Mouse (Mus musculus) urinary bladder, postnatal 10 days (tissue): ENCODE data around the gene Aplp1.

Experiments used
- DNase-seq: peaks from one replicate; pipeline ENCODE4 v3.0.0; 2022; ENCODE audit warnings: low spot score

Gene Aplp1

DNA sequence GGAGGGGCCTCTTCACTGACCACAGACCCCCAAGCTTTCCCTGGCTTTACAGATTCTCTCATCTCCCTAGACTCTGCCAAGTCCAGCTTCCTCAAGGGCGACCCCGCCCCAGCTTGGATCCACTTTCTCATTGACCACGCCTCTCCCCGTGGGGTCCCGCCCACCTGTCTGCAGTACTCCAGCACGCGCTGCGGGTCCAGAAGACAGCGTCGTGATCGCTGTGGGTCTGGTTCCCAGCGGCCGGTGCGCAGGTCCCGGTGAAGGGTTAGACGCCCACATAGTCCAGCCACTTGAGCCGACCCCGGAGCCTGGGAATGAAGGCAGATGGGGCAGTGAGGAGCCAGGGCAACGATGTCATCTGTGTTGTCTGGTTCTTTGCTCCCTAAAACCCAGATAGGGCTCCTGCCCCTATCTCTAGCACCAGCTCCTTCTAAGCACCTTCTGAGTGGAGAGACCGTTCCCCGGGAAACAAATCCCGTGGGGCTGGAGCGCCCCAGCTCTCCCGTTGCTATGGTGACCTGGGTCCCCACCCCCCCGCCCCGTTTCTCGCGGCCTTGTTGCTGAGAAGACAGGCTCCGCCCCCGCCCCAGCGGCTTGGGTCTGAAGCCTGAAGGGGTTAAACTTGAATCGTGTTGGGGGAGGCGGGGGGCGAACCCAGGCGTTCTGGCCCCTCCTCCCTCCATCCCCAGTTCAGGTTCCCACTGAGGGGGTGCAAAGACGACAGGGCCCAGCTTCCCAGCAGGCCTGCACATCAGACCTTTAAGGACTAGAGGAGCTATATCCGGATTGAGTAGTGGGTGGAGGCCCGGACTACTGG, 973 bp downstream of the Aplp1 start:
- DNase-seq, result no peak

DNA sequence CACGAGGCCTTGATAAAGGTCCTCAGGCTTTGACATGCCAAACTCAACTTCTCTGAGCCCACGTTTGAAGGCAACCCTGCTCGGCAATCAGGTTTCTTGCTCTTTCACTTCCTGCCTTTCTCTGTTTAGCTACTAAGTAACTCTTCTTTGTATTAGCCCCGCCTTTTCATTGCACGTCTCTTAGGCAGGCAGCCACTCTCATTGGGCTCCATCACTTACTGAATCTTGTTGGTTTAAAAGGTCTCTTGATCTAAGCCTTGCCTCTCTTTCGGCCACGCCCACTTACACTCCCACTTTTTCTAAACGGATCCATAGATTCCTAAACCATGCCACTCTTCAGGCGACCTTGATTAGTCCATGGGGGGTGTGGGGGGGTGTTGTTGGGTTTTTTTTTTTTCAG, 1.6 kb downstream of the Aplp1 start:
- no peak for DNase-seq

DNA sequence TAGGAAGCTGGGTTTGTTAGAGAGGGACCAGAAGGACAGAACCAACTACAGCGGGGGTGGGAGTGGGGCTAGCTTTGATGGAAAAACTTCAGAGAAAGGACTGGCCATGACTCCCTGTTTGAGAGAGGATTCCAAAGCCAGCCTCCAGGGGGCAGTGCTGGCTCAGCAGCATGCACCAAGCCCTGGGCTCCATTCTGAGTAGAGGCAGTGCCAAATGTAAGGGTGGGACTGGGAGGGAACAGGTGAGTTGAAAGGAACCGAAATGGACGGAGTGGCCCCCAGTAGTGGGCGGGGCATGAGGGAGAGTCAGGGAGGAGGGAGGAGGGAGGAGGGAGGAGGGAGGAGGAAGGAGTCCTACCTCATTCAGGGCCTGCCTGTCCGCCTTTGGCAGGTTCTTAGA, 4.6 kb downstream of the Aplp1 start:
- no peak for DNase-seq

DNA sequence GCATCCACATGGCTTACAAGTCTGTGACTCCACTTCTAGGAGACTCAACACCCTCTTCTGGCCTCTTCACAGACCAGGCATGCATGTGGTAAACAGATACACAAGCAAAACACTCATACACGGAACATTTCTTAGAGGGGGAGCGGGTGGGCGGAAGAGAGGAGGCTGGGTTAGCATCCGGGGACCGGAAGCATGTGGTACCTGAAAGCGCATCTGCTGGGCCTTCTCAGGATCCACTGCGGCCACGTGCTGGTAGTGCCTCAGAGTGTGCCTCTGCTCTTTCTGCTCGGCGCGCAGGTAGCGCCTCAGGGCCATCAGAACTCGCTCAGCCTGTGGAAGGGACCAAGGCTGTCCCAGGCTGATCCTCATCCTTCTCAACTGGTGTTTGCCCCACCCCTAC, 5.6 kb downstream of the Aplp1 start:
- DNase-seq, result no peak

DNA sequence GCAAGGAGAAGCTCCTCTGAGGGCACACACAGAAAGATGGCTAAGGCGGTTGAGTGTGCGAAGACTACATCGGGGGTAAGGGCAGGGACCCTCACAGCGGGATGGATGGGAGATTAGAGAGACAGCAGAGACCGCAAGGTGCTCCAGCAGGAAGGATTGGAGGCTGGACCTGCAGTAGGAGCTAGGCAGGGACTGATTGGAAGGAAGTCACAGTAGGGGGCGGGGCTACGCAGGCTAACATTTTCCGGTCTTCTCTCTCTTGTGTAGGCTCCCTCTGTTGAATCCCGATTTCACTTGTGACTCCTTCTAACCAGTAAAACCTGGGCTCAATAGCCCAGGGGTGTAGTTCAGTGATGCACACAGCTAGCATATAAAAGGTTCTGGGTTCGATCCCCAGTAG, 8.5 kb downstream of the Aplp1 start:
- no peak for DNase-seq

DNA sequence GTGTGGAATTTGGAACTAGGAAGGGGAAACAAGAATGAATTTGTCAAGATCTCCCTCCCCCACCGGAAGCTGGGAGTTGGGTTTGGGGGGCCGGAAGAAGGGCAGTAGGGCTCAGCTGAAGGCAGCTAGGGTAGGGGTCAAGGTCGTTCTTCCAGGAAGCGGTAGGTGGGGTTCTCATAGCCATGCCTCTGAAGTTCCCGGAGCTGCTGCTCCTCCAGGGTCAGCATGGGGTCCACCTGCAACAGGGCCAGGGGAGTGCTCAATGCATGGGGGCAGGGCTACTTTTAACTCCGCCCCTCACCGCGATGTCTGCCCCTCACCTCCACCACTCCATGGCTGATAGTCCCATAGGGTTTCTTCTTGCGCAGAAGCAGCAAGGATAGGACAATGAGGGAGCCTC, 10.2 kb downstream of the Aplp1 start:
- DNase-seq, result no peak

DNA sequence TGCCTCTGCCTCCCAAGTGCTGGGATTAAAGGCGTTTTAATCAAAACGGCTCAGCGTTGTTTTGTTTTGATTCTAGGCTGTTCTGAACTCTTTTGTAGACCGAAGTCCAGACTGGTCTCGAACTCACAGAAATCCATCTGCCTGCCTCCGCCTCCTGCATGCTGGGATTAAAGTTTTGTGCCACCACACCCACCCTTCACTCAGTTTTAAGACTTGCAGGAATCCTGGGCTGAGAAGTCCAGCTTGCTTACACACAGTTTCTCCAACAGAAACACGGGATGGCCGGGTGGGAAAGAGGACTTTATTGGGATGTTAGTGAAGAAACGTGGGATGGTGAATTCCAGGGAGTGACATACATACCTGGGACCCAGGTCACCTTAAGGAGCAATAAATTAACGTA, 10.6 kb downstream of the Aplp1 start:
- DNase-seq, result no peak

DNA sequence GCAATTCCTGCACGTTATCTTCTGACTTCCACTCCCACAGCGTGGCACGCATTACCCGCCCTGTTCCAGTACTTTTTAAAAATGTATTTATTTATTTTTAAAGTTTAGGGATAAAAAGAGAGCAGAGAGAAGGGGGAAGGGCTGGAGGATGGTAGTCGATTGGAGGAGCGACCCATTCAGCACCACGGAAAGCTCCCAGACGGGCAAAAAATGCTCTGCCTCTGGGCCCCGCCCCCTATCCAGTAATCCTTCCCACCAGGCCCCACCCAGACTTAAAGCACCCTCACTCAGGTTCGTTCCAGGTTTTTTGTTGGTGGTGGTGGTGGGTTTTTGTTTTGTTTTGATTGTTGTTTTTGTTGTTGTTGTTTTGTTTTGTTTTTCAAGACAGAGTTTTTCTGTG, 11.1 kb downstream of the Aplp1 start:
- DNase-seq, result no peak

DNA sequence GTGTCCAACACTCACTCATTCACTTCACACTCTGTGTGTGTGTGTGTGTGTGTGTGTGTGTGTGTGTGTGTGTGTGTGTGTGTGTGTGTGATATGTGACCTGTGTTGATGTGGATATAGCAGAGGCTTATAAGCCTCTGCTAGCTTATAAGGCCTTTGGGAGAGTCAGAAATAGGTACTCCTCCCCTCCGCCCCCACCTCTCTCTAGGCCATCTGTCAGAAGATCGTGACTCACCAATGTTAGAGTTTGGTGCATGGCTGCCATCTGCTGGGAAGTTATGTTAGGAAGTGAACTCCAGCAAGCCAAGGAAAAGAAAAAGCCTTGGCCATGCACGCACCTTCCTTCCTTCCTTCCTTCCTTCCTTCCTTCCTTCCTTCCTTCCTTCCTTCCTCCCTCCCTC, 13.5 kb downstream of the Aplp1 start:
- no peak for DNase-seq

DNA sequence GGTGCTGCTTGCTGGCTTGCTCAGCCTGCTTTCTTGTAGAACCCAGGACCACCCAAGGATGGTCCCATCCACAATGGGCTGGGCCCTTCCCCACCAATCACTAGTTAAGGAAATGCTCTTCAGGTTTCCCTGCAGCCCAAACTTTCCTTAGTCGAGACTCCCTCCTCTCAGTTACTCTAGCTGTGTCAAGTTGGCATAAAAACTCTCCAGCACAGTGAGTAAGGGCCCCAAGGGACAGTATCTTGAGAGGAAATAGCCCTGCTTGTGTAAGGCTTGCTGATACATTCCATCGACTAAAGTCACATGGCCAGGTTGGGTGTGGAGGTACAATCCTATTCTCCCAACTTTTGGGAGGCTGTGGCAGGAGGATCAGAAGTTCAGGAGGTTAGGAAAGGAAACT, 15.1 kb downstream of the Aplp1 start:
- DNase-seq, result no peak

DNA sequence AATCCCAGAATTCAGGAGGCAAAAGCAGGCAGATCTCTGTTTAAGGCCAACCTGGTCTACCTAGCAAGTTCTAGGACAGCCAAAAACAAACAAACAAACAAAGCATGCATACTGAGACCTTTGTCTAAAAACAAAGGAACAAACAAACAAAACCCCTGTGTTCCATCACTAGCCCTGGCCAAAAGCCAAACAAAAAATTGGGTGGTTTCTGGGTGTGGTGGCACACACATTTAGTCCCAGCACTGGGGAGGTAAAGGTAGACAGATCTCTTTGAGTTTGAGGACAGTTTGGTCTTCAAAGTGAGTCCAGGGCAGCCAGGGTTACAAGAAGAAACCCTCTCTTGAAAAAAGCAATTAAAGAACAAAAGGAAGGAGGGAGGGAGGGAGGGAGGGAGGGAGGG, 16.0 kb downstream of the Aplp1 start:
- no peak for DNase-seq

DNA sequence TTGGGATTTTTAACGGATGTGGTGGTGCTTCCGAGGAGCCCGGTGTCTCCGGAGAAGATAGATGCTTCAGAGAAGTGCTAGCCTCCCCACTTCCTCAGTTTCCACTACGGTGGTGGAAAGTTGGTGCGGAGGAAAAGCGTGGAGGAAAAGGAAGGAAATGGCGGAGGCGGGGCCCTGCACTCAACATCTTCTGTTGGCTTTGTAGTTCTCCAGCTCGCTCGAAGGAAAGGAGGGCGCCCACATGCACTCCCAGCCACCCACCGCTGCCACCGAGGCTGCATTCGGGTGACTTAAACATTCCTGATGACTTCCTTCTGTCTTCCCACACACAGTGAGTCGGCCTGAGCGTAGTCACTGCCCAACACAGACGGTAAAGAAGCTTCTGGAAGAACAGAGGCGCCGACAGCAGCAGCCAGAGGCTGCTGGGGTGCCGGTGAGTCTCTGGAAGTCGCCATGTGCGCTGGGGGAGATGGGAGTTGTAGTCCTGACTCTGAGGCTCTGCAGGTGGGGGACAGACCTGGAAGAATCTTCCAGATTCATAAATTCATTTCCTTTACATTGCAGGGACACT, 22.2 kb downstream of the Aplp1 start:
- no peak for DNase-seq

DNA sequence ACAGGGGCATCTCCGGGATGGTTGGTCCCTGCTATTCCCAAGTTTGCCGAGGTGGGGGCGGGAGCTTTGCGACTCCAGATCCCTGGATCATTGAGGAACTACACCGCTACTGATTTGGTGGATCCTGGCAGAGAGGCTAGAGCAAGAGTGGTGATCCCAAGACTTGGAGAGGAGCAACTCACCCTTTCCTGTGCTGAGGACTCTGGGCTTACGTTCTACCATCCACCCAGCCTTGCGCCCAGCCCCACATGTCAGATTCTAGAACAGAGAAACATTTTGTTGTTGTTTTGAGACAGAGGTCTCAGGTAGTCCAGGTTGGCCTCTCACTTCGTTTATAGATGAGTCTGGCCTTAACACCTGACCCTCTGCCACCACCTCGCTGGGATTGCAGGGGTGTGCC, 22.8 kb downstream of the Aplp1 start:
- DNase-seq, result no peak

DNA sequence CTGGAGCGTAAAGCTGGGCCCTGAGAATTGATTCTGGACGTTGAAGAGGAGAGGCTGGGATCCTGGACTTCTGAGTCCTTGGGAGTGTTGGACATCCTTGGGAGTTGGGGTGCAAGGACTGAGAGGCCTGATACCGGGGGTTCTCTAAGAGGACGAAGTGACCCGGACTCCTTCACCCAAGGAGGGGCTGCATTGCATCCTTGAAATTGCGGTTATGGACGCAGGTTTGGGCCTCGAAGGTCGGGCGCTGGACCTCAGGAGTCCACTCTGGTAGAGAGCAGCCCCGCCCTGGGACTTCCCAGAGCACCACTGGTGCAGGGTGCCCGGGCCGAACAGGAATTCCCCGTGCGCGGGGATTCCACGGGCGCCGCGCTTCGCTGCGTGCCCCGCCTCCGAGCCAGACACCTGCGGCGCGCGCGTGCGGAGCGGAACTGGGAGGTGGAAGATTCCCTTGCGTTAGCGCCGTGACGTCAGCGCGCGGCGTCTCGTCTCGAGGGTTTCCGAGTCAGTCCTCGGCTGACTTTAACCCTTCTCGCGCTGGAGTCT, 23.4 kb downstream of the Aplp1 start:
- no peak for DNase-seq

DNA sequence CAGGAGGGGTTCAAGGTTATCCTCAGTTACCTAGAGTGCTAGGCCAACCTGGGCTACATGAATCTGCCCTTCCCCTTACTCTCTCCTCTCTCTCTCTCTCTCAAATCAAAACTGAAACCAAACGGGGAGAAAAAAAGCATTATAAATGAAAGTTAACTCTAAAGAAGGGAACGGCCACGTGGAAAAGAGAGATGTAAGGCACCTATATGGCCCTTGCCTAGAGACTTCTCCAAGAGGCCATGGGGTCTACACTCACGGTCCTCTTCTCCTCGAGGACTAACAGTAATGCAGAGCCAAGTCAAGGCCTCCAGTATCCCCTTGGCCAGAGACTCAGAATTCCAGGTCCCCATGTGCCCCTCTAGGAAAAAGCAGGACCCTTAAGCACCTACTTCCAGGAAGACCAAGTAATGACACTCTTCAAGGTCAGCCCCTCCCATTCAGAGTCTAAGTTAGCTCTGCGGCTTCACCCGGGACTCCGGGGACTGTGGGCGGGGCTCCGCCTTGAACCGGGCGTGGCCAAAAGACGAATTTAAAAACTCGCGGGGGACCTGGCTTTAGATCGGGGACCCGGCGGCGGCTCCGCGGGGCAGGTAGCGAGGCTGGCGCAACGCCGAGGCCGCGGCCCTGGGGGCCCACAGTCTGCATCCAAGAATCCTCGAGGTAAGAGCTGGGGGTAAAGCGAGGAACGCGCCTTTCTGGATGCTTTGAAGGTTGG, 24.0 kb downstream of the Aplp1 start, which contains the start of gene Nfkbid:
TSS of gene Nfkbid (plus strand) at position 558 of the 715 bp plus-strand sequence.
- DNase-seq, result no peak

DNA sequence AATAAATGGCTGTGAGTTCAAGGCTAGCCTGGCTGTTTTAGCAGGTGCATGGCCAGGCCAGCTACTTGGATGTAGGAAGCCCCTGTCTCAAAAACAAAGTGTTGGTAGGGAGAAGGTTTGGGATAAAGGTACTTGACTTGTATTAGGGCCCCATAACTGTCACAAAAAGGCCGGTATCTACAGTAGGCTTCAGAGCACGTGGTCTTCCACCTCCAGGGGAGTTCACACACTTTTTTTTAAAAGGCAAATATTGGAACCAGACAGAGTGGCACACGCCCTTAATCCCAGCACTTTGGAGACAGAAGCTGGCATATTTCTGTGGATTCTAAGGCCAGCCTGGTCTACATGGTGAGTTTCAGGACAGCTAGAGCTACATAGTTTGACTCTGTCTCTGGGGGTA, 24.7 kb downstream of the Aplp1 start:
- no peak for DNase-seq

DNA sequence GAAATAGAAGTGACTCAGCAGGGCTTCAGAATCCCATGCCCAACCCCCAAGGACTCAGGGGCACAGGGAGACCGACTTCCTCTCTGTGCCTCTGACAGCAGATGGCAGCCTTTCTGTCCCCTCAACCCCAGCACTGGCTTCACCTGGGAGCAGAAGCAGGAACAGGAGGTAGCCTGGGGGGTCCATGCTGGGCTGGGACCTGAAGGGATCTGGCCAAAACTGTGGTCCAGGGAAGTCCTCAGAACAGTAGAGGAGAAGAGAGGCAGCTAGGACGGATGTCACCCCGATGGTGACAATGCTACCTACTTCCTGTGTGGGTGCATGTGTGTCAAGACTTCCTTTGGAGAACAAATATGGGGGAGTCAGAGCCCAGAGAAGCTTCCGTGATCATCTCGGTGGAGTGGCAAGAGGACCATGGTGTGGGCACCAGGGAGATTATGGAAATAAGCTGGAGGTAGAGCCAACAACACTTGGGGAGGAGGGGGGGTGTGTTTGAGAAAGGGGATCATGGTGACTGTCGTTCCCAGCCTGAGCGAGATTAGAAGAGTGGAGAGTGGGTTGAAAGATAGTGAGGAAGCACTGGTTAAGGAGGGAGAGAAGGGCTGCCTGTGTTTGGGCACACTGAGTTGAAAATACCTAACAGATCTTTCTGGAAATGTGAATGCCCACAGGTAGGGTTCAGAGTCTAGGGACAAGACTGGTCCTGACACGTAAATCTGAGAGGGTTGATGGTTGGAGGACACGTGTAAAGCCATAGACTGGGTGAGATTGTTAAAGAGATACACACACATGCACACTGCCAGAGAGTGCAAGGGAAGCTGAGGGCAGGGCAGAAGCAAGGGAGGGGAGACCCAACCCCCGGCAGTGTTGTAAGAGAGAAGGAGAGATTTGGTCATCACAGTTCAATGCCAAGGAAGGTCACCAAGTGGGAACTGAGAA, 25.5 kb downstream of the Aplp1 start, which contains the start of gene Hcst:
TSS of gene Hcst (minus strand) at position 294 of the 939 bp plus-strand sequence.
- DNase-seq, result no peak

DNA sequence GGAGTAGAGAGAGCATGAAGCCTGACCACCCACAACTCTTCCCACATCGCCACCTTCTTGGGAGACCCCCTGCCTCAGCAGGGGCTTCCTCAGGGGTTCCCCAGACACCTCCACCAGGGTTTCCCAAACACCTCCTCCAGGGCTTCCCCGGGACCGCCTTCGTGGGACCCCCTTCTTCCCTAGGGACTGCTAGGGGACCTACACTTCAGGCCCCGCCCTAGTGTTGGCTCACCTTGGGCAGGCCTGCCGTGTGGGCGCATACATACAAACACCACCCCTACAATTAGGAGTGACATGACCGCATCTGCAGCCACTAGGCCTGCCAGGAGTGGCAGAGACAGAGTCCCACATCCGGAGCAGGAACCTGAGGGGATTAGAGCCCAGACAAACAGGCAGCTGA, 27.5 kb downstream of the Aplp1 start:
- no peak for DNase-seq

DNA sequence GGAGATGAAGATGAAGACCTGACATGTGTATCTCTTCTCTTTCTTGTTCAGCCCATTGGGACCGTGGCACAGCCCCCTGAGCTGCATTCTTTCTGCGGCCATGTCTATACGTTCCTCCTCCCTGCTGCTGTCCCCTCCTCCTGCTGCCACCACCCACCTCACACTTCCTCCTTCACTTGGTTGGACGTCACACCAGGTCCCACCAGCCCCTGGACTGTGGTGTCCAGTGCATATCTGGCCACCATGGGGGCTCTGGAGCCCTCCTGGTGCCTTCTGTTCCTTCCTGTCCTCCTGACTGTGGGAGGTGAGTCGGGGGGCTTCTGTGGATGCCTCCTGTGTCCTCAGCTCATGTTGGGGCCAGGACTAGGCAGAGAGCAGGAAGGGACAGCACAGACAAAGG, 31.7 kb downstream of the Aplp1 start, which contains the start of gene Tyrobp:
TSS of gene Tyrobp (plus strand) at position 165 of the 400 bp plus-strand sequence.
- DNase-seq, result no peak

DNA sequence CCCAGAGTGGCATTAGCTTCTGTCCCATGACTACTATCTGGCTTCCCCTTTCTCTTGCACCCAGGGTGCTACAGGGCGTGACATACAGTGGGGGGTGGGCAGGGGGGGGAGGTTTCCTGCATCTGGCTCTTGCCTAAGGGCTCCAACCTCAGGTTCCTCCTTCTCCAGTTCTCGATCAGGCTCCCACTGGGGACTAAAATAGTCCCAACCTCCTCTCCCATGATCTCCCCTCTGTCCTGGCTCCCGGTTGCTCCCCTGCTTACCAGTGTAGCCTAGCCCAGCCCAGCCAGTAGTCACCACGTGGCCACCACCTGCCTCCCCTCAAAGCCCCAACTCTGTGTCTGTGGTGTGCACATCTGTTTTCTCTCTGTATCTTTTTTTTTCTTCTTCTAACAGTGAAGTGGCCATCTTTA, 32.6 kb downstream of the Aplp1 start:
- no peak for DNase-seq

DNA sequence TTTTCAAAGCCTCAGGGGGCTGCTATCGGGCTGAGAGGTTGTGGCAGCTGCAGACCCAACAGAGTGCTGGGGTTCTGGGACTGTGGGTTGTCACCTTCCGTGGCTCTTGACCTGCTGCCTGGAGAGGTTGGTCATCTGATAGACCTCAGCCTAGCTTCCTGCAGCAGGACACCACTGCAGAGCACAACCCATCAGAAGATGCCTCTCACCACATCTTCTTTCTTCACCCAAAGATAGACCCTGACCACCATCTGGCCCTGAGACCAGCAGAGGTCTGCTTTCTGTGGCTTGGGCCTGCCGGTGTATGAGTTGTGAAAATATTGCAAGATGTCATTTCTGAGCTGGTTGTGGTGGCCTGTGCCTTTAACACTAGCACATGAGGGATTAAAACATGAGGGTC, 34.3 kb downstream of the Aplp1 start:
- DNase-seq, result no peak

DNA sequence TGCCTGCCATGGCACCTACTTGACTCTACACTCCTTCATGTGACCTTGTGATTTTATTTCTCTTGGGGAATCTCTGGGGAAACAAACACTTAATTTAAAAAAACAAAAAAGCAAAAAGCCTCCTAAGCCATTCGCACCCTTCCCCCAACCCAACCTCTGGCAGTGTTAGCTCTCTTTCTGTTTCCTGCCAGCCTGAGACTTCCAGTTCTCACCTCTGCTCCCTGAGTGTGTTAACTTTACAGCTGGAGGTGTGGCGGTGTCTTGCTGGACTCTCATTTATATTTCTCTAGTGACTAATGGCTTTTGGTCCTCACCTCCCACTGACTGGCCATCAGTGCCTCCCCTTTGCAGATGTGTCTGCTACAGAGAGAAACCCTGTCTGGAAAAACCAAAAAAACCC, 35.5 kb downstream of the Aplp1 start:
- no peak for DNase-seq
